Mouse (Mus musculus): Measurements from ENCODE around the gene Zfp36l1. TPM values are rescaled to one million over a fixed set of nuclear protein-coding genes. Genes with fewer than 3 reads are reported as not detected.

Gene Zfp36l1
- total RNA-seq, 2 experiments from 2014 or later, result 35.2 to 39.4 TPM

DNA sequence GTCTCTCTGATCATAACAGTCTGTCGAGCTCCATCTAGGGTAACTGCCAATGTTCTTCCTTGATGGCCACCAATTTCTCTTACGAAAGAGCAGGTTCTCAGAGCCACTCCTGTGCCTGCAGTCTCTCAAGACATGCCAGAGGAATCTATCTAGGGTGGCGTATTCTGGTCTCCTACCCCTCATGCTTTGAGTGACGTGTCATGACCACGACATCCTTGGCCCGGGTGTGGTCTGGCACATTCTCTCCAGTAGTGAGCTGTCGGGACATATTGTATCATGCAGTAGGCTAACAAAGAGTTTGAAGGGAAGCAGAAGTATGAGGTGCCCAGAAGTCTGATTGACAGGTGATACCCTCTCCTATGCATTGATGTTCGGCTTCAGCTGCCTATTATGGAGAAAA is 28.2 kb upstream of the Zfp36l1 start:
- TF ChIP-seq CTCF (conservative IDR thresholded peaks at IDR 0.05), result no peak
- no peak for DNase-seq (ENCODE audit: low spot score in 2 of 2)
- Histone ChIP-seq H3K27ac (no peak overlapping the region), H3K4me3 (no peak overlapping the region)

DNA sequence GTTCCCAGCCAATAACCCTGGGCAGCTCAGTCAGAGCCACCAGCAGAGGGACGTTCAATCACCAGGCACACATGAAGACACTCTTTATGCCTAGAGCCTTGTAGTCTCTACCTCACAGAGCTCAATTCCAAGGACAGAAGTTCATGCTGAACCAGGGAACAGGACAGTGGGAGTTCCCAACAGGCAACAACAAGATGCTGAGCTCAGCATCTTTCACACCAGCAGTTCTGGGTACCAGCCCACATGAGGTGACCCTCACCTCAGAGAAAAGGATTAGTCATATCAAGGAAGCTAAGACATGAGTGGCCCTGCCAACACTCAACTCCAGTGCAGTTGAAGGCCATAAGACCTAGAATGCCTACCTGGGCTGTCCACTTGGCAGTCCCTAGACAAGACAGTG is 24.9 kb upstream of the Zfp36l1 start:
- TF ChIP-seq CTCF (conservative IDR thresholded peaks at IDR 0.05), result no peak
- Histone ChIP-seq H3K27ac (no peak overlapping the region), H3K4me3 (no peak overlapping the region)
- no peak for DNase-seq (ENCODE audit: low spot score in 2 of 2)

DNA sequence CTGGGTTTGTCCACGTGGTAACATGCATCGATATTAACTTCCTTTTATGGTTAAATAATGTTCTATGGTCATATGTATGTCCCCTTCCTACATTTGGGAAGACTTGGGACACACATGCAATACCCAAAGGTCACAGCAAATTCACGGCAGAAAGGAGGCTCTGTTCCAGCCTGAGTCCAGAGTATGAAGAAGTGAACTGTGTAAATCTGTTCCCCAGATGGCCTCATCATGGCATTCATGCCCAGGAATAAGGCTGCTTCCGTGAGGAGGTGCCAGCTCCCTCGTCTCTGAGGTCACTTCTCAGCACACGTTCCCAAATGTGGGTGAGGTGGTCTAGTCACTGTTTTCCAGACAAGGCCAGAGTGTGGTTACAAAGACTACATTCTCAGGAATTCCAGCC is 24.4 kb upstream of the Zfp36l1 start:
- no peak for TF ChIP-seq CTCF (conservative IDR thresholded peaks at IDR 0.05)
- H3K4me3 ChIP-seq, result no peak overlapping the region
- no peak for DNase-seq (ENCODE audit: low spot score in 2 of 2)
- no peak overlapping the region for H3K27ac ChIP-seq

- TF ChIP-seq CTCF (conservative IDR thresholded peaks at IDR 0.05), result no peak
- Histone ChIP-seq H3K27ac (no peak overlapping the region), H3K4me3 (no peak overlapping the region)
- DNase-seq (ENCODE audit: low spot score in 2 of 2), result no peak
Observed at GRCm38 (mm10) chr12:80136264-80136930, 23.6 kb upstream of the Zfp36l1 start.

GRCm38 (mm10) chr12:80135173-80135572 is 22.4 kb upstream of the Zfp36l1 start:
- DNase-seq (ENCODE audit: low spot score in 2 of 2), result no peak
- TF ChIP-seq CTCF (conservative IDR thresholded peaks at IDR 0.05), result no peak
- Histone ChIP-seq H3K27ac (no peak overlapping the region), H3K4me3 (no peak overlapping the region)

DNA sequence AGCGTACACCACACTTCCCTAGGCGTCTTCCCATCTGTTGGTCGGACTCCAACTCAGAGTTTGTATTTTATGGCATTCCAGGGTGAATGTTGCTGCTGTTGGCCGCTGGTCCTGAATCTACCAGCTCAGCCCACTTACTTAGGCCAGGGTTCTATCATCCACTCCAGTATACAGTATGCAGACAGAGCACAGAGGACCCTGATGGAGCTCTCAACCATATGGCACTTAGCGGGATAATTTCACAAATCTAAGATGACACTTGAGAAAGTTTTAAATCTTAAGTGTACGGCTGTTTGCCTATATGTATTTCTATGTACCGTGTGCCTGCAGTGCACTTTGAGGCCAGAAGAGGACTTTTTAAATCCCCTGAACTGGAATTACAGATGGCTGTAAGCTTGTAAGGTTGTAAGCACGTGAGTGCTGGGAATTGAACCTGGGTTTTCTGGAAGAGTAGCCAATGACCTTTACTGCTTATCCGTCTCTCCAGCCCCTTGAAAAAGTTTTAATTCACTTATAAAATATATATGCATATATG is 20.3 kb upstream of the Zfp36l1 start:
- TF ChIP-seq CTCF (conservative IDR thresholded peaks at IDR 0.05), result peak; percentile 26
- Histone ChIP-seq H3K27ac (peak overlapping the region; percentile 98), H3K4me3 (peak overlapping the region; percentile 77)
- no peak for DNase-seq (ENCODE audit: low spot score in 2 of 2)

- TF ChIP-seq CTCF (conservative IDR thresholded peaks at IDR 0.05), result peak; percentile 94
- peak overlapping the region; percentile 77 for H3K4me3 ChIP-seq
- DNase-seq (ENCODE audit: low spot score in 2 of 2), result peak; percentile 54 to 68
- peak overlapping the region; percentile 98 for H3K27ac ChIP-seq
Observed at GRCm38 (mm10) chr12:80132250-80133003, 19.6 kb upstream of the Zfp36l1 start.

GRCm38 (mm10) chr12:80131359-80132249 is 18.8 kb upstream of the Zfp36l1 start:
- H3K27ac ChIP-seq, result peak overlapping the region; percentile 98
- peak overlapping the region; percentile 77 for H3K4me3 ChIP-seq
- DNase-seq (ENCODE audit: low spot score in 2 of 2), result no peak
- TF ChIP-seq CTCF (conservative IDR thresholded peaks at IDR 0.05), result no peak

DNA sequence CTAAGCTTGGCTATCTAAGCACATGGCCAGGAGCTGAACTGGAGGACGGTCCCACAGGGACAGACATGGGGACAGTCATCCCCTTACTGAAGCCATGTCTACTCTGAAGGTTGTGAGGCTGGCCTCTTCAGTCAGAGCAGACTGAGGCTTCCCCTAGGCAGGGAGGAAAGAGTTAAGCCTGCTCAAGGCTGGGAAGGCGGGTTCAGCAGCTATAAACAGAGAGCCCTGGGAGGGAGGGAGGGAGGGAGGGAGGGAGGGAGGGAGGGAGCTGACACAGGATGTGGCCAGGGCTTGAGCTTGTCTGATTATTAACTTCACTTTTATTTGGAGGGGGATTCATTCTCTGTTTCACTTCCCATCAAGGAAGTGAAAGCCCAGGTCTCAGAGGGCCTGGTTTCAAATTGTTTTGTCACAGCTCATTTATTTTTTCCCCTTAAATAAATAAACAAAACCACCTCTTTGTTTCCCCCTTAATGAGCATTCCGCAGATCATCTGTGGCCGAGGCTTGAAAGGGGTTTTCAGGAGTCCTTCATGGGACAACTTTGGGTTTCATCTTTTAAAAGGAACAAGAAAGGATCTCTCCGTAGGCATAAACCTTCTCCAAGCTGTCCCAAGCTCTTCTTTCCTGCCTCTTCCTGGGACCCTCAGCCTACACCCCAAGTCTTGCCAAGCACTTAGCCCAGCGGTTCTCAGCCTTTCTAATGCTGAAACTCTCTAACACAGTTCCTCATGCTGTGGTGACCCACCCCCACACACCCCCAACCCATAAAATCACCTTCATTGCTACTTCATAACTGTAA is 17.9 kb upstream of the Zfp36l1 start:
- no peak for DNase-seq (ENCODE audit: low spot score in 2 of 2)
- H3K4me3 ChIP-seq, result no peak overlapping the region
- no peak for TF ChIP-seq CTCF (conservative IDR thresholded peaks at IDR 0.05)
- peak overlapping the region; percentile 98 for H3K27ac ChIP-seq

- Histone ChIP-seq H3K27ac (peak overlapping the region; percentile 98), H3K4me3 (no peak overlapping the region)
- TF ChIP-seq CTCF (conservative IDR thresholded peaks at IDR 0.05), result peak; percentile 58
- DNase-seq (ENCODE audit: low spot score in 2 of 2), result no peak
Observed at GRCm38 (mm10) chr12:80129531-80129930, 16.7 kb upstream of the Zfp36l1 start.

- H3K4me3 ChIP-seq, result no peak overlapping the region
- no peak for DNase-seq (ENCODE audit: low spot score in 2 of 2)
- H3K27ac ChIP-seq, result no peak overlapping the region
- TF ChIP-seq CTCF (conservative IDR thresholded peaks at IDR 0.05), result no peak
Observed at GRCm38 (mm10) chr12:80127191-80127762, 14.5 kb upstream of the Zfp36l1 start.

- no peak overlapping the region for H3K4me3 ChIP-seq
- no peak for TF ChIP-seq CTCF (conservative IDR thresholded peaks at IDR 0.05)
- no peak for DNase-seq (ENCODE audit: low spot score in 2 of 2)
- H3K27ac ChIP-seq, result no peak overlapping the region
Observed at GRCm38 (mm10) chr12:80125316-80125715, 12.5 kb upstream of the Zfp36l1 start.

Measured in layer of hippocampus, adult 2 months (tissue).